Mouse (Mus musculus) v-Abl transformed pro-B cells (cell line): ENCODE results near the gene Coasy.

Experiments used
- in situ Hi-C, 2 experiments: fragments of 400-800 bp; cut with MboI; formaldehyde crosslinking; loops; one replicate each; pipeline ENCODE4 v1.15.1; 2025; ENCODE audit not compliant: unreplicated experiment in 2 of 2

Coasy gene

GRCm38 (mm10) chr11:101082208-101083082, at the start of gene Coasy:
Gene Coasy (plus strand): TSS chr11:101082565.
- in situ Hi-C loops = loop anchor here (5.0 to 25.0 kb wide), 4 partner anchors 35 to 355 kb away; partner anchors contain the start of genes Cntnap1 (in 1 of the 2), Ifi35 (in 1 of the 2), Plekhh3 (in 1 of the 2) and Ptges3l (in 1 of the 2)

- in situ Hi-C loops = no loop called here
These were observed 48.4 kb upstream of the Coasy start for GRCm38 (mm10) chr11:101033856-101034500.

- in situ Hi-C loops = no loop called here
These were observed 47.6 kb upstream of the Coasy start for GRCm38 (mm10) chr11:101034614-101035327.

- in situ Hi-C loops = no loop called here
These were observed 47.1 kb upstream of the Coasy start for GRCm38 (mm10) chr11:101035328-101035695.

GRCm38 (mm10) chr11:101037795-101038194, 44.6 kb upstream of the Coasy start:
- in situ Hi-C loops = no loop called here

GRCm38 (mm10) chr11:101045826-101046225, 36.5 kb upstream of the Coasy start:
- in situ Hi-C loops = no loop called here

- in situ Hi-C loops = no loop called here
These were observed 35.9 kb upstream of the Coasy start for GRCm38 (mm10) chr11:101046440-101046839.

- in situ Hi-C loops = no loop called here
These were observed 34.9 kb upstream of the Coasy start for GRCm38 (mm10) chr11:101047502-101047901.

- in situ Hi-C loops = no loop called here
These were observed 32.0 kb upstream of the Coasy start for GRCm38 (mm10) chr11:101050359-101050758.

- in situ Hi-C loops = no loop called here
These were observed 31.3 kb upstream of the Coasy start for GRCm38 (mm10) chr11:101051051-101051493.

GRCm38 (mm10) chr11:101051617-101052016, 30.7 kb upstream of the Coasy start:
- in situ Hi-C loops = no loop called here

- in situ Hi-C loops = no loop called here
These were observed 29.5 kb upstream of the Coasy start for GRCm38 (mm10) chr11:101052751-101053473.

- in situ Hi-C loops = no loop called here
These were observed 28.4 kb upstream of the Coasy start for GRCm38 (mm10) chr11:101053974-101054373.

GRCm38 (mm10) chr11:101055418-101055817, 26.9 kb upstream of the Coasy start:
- in situ Hi-C loops = loop anchor here (5.0 kb wide), 2 partner anchors 73 to 163 kb away; no protein-coding TSS in a partner anchor

- in situ Hi-C loops = loop anchor here (5.0 kb wide), 2 partner anchors 75 to 165 kb away; no protein-coding TSS in a partner anchor
These were observed 25.5 kb upstream of the Coasy start for GRCm38 (mm10) chr11:101056885-101057284.

GRCm38 (mm10) chr11:101057860-101058259, 24.5 kb upstream of the Coasy start:
- in situ Hi-C loops = loop anchor here (5.0 kb wide), 2 partner anchors 76 to 166 kb away; no protein-coding TSS in a partner anchor

GRCm38 (mm10) chr11:101058726-101059125, 23.6 kb upstream of the Coasy start:
- in situ Hi-C loops = loop anchor here (5.0 kb wide), 2 partner anchors 76 to 166 kb away; no protein-coding TSS in a partner anchor

- in situ Hi-C loops = loop anchor here (5.0 kb wide), 2 partner anchors 77 to 167 kb away; no protein-coding TSS in a partner anchor
These were observed 22.9 kb upstream of the Coasy start for GRCm38 (mm10) chr11:101059473-101059872.

- in situ Hi-C loops = no loop called here
These were observed 22.2 kb upstream of the Coasy start for GRCm38 (mm10) chr11:101060126-101060525.

GRCm38 (mm10) chr11:101061049-101061448, 21.3 kb upstream of the Coasy start:
- in situ Hi-C loops = no loop called here
